Mouse (Mus musculus): Measurements from ENCODE around the gene Cmtm4.

DNA sequence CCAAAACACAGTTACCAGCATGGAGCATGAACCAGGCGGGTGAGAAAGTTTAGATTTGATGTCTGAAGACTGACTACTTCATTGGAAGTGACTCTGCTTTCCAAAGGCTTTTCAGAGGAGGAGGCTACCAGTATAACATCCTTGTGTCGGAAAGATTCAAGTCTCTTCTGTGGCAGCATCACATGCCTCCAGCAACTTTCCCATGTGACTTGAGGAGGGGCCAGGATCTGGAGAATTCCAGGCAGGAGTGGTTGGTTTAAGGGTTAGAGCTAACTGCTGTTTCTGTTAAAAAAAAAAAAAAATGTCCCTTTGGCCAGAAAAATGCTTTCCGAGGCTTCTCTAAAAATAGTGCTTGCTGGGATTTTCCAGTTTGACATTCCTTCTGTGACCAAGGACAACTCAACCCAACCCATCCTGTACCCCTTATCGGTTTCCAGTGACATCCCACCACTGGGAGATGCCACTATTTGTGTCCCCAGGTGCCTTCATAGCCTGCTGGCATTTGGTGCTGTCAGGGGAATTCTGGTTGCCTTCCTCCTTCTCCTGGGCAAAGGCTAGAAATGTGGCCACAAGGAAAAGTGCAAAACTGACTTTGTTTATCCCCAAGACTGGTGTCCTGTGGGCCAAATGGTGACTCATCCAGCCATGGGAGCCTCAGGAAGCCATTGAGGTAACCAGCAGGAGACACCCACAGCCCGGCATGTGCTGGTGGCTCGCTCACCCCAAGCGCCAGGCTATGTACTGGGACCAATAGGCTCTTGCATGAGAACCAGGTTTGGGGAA is 12.9 kb upstream of the Cmtm4 start:
- no peak for TF ChIP-seq CTCF (IDR thresholded peaks at IDR 0.05; ENCODE audit: low read depth)
- TF ChIP-seq EP300 (optimal IDR thresholded peaks at IDR 0.05) = no peak

Data from stomach, postnatal 0 days (tissue).